Mouse (Mus musculus) megakaryocyte, embryonic 14.5 days (primary cell): Measurements from ENCODE around the gene Plk3.

Experiments
- FLI1 ChIP-seq: IDR thresholded peaks from 2 replicates; pipeline ENCODE4 v1.6.1; 2012; ENCODE audit warnings: low read length, inconsistent platforms, mixed read lengths
- GATA1 ChIP-seq: IDR thresholded peaks from 3 replicates; pipeline ENCODE4 v1.6.1; 2012; ENCODE audit warnings: mixed read lengths, low read length, inconsistent platforms, borderline replicate concordance

DNA sequence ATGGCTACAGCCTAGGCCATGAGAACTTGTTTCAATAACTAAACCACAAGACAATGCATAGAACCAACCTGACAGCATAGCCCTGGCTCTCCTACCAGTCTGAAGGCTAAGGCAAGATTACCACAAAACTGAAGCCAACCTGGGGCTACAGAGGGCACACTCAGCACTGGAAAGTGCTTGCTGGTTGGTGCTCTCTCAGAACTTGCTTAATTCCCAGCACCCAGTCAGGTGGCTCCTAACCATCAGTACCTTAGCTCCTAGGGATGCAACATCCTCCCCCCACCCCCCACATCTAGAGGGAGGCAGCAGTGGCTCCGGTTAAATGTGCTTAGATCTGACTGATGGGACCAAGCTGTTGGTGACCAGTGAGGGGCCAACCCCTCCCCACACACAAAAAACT, 17.7 kb upstream of the Plk3 start:
- TF ChIP-seq FLI1 = no peak
- no peak for TF ChIP-seq GATA1
